Mouse (Mus musculus) adrenal gland, postnatal 36 days (tissue): Measurements from ENCODE around the gene Tmem131. TPM values are rescaled to one million over a fixed set of nuclear protein-coding genes. Genes with fewer than 3 reads are reported as not detected.

ENCODE experiments used
- DNase-seq, 2 experiments: peaks; one replicate each; pipeline ENCODE4 v3.0.0; 2021; ENCODE audit warnings: mixed read lengths in 1 of 2
- total RNA-seq, 2 experiments: library from RNA; stranded (reverse); gene quantifications; 2 replicates each; pipeline ENCODE4 v1.2.3; 2021

The Tmem131 gene
- total RNA-seq, 2 experiments from 2014 or later = 40.1 to 46.7 TPM

DNA sequence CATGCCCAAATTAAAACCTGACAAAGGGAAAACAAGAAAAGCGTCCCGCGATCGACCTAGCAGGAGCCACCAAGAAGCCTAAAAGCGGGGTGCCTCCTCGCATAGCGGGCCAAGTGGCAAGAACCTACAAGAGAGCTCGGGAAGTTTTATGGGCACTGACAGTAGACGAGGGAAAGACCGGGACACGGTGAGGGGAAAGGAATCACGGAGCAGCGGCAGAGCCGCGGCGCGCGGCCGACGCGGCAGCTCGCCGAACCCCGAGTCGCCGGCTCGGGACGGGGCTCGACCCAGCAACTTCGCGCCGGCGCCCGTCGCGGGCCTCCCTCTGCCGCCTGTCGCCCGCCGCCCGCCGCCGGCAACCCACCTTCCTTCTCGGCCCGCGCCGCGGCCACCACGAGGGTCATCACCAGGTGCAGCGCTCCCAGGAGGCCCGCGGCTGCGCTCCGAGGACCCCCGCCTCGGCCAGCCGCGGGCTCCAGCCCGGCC is 4.6 kb downstream of the Tmem131 start:
- DNase-seq = peak; percentile 46 to 67

DNA sequence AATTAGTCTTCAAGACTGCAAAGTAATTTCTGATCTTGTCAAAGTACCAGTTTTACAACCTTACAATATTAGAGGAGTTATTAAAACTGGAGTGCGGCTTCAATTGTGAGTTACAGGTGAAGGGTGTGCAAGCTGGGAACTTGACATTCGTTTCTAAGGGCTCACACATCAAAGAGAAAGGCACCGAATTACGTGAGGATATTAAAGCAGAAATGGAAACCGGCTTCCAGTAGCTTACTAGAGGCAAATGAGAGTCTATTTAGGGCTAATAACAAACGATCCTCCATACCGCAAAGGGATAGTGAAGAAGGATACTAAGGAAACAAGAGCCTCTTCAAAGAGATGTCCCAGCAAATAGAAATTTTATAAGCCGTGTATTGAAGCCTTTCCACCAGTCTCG is 5.1 kb downstream of the Tmem131 start:
- DNase-seq = no peak

DNA sequence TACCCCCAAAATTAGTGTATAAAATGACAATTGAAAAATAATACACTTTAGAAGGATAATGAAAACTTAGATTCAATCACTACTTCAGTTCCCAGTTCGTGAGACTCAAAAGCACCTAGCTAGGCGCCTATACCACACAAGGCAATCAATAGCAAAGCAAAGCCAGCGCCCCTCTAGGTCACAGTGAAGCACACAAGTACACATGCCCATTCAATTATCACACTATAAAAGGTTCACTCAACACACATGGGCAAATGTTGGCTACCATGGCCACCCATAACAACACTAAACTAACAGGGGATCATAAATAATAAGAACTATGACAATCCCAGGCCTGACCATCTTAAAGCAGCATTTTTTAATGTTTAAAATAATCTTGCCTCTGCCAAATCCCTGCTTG is 5.8 kb downstream of the Tmem131 start:
- DNase-seq = no peak

DNA sequence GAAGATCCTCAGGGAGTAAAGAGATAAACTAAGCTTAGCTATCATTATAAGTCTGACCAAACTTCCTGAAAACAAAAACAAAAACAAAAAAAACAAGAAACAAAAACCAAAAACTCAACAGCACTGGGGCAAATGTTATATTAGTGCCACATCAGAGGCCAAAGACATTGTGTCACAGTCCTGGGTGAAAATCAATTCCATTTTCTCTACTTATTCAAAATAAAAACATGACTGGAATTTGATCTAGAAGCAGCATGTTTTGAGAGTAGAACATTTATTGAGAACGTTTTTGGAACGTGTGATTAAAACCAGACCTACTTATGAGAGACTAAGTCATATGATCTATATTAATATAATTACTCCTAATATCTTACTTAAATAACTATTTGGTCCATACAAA is 6.5 kb downstream of the Tmem131 start:
- DNase-seq = no peak

DNA sequence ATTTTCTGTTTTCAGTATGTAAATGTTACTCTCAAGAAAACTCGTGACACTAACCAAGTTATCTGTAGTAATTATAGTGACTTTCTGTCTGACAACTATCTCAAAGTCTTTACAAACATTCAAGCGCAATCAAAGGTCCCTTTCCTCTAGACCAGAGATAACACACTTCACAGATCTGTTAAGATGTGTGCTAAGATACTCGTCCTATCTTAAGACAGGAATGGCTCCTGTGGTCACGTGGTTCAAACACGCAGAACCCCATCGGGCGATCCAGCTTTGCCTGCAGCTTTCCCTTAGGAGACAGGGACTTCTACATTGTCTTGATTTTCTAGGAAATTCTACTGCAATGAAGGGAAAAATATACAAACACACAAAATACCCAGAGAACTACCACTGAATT is 6.9 kb downstream of the Tmem131 start:
- no peak for DNase-seq

DNA sequence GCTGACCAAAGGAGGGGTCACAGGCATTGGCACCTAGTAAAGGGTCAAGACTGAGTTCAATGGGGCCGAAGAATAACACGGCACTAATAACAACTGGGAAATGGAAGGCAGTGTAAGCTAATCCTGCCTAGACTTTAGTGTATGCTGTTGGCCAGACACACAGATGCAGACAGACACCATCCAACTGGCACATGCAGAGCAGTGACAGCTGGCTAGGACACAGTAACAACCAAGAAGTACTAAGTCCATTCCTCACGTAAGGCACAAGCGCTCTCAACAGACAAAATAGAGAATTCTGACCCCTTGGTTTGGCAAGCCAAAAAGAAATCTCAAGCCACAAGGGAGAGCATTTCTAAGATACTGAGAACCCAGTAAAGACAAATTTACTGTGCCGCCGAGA is 8.7 kb downstream of the Tmem131 start:
- DNase-seq = no peak

DNA sequence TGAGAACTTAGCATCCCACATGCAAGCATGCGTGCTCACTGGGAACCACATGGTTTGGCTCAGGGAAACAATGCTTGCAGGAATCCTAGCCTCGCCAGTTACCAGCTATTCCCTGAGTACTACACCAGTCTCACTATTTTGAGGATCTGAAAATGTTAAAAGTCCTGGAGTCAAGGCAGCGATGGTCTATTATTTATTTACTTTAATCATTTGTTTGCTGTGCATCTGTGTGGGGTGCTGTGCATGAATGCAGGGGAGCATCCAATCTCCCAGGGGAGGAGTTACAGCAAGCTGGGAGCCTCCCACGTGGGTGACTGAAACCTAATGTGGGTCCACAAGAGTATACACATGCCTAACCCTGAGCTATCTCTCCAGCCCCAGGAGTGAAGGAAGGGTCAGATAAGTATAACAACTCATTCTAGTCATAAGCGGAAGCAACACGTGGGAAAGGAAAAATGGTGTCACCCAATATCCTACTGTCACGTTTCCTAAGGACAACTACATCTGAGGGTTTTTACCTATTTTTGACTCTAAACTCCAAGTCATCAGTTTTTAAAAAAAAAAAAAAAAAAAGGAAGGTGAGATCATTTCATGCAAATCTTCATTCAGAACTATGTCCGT is 9.4 kb downstream of the Tmem131 start:
- no peak for DNase-seq

DNA sequence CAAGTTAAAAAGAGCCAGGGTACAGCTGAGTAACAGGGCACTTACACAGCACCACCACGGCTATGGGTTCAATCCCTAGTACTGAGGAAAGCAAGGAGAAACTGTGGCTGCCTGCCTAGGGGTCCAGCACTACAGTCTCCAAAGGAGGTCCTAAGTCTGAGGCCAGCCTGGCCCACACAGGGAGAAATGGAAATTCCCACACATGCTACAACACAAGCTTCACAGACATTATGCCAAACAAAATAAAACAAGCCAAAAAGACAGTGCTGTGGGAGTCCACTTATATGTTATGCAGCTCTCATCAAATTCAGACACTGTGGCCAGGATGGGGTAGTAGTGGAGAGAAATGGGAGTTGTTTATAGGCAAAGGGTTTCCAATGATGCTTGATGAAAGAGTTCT is 11.2 kb downstream of the Tmem131 start:
- no peak for DNase-seq

DNA sequence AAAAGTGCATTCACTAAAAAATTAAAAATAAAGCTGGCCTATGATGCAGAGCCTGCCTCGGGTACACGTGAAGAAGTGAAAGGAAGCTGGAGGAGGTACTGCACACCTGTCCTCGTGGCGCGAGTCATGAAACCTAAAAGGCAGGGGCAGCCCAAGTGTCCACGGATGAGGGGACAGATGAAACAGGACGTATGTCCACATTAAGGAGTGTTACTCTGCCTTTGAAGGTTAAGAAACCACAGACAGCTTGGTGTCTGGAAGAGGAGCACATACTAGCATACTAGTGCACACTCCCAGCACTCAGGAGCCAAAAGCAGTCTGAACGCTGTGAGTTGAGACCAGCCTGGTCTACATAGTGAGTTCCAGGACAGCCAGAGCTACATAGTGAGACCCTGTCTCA is 12.6 kb downstream of the Tmem131 start:
- no peak for DNase-seq

DNA sequence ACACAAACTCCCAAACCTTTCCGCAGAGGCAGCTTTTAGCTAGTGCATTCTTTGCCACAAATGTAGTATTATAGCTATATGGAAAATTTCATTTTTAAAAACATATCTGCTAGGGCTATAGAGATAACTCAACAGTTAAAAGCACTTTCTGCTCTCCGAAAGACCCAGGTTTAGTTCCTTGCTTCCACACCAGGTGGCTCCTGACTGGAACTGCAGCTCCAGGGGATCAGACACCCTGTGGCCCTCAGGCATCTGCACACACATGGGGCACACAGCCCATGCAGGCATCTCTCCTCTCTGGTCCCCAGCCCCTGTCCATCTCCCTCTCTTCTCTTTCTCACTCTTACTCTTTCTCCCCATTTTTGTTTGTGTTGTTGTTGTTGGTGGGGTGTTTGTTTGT is 13.5 kb downstream of the Tmem131 start:
- DNase-seq = no peak

DNA sequence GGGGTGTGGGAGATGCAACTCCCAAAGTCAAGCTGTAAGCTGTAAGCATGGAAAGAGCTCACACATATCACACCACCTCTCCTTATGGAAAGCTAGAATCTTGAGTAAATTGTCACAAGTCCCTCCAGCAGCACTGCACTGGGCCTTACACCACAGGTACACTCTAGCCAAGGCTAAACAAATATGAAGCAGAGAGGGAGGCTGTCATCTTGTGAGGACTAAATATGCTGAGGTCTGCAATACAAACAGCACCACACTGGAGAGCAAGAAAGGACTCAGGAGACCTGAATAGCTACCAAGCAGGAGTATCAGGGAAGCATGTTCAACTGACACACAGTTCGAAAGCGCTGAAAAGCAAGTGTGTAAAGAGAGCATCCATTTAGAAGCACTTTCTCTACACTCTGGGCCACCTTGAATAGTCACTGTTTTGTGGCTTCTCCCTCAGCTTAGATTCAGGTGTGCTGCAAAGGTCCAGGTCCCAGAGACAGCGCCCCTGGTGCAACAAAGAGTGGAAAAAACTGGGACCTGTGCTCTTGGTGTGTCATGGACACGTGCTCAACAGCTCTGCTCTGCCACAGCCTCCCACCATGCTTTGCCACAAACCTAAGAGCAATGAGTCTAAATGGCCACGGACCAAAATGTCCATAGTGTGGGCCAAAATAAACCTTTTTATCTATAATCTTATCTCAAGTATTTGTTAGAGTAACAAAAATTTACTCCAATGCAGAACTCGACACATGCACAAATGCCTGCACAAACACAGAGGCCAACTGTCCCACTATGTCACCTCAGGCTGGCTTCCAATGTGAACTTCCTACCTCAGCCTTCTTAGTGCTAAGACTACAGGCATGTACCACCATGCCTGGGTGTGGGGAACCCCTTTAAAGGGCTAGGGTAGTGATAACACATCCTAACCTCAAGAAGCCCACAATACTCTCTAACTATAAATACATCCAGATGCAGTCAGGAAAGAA is 14.8 kb downstream of the Tmem131 start:
- no peak for DNase-seq

DNA sequence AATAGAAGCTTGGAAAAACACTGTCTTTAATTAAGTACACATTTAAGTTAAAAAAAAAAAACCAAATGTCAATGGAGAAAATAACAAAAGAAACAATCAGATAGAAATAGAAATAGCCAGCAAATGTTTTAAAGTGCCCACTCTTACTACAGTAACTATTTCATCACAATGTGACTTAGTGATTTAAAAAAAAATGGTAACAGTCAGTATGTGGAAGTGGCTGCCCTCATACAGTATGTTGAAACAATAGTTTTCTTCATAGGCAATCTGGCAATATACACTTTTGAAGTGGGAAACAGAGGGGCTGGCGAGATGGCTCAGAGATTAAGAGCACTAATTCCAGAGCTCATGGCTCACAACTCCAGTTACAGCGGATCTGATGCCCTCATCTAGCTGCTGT is 15.9 kb downstream of the Tmem131 start:
- DNase-seq = no peak

DNA sequence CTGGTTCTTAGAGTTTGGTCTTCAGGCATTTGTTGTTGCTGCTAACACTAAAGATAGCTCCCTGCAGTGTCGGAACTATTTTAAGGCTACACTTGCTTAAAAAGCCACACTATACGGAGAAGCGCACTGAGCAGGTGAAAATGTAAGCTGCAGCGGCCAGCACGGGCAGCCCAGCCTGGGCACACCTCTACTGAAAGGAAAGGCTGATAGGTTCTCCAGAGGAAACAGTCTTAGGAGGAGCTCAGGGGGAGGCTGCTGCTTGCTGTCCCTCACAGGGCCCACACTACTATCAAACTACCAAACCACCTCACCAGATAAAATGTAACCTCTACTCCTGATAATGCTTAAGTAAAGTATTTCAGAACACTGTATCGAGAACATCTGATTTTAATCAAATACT is 16.7 kb downstream of the Tmem131 start:
- DNase-seq = no peak

DNA sequence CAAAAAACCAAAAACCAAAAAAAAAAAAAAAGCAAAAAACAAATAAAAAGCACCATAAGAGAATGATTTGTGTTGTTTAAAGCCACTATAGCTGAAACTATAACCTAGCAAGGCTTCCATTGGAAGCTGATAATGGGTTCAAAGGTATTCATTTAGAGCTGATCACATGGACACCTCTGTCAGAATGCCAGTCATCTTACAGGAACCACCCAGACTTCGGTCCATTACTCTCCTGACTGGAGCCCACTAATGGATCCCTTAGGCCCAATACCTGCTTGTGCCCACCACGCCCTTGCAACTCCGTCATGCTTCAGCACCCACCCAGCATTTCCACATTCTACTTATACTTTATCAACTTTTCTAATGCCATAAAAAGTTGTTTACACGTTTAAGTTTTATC is 17.2 kb downstream of the Tmem131 start:
- no peak for DNase-seq

DNA sequence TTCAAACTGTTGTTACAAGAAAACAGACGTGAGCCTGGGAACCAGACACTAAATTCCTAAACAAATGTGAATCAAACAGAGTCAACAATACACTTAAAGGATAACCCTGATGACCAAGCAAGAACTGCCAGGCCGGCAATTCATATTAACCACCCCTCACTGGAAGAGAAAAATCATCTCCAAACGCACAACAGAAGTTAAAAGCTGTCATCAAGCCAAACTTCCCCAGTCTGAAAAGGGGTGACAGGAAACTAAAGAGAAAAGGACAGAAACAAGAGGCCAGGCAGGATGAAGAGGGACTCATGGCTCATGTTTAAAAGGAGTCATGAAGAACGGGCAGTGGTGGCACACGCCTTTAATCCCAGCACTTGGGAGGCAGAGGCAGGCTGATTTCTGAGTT is 17.7 kb downstream of the Tmem131 start:
- no peak for DNase-seq

DNA sequence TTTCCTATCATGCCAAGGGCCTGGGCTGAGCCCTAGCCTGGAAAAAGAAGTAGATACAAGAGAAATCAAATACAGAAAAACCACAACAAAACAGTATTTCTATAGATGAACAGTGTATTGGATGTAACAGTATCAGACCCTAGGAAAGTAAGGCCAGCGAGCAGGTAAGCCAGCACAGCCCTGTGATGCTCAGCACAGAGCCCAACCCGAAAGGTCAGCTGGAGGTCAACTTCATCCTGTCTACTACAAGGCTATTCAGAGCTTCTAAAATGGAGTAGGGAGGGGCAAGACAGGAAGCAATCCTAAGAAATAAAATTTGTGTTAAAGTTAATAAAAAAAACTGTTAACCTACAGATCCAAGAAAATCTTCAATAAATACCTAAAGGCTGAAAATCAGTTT is 18.6 kb downstream of the Tmem131 start:
- DNase-seq = no peak

DNA sequence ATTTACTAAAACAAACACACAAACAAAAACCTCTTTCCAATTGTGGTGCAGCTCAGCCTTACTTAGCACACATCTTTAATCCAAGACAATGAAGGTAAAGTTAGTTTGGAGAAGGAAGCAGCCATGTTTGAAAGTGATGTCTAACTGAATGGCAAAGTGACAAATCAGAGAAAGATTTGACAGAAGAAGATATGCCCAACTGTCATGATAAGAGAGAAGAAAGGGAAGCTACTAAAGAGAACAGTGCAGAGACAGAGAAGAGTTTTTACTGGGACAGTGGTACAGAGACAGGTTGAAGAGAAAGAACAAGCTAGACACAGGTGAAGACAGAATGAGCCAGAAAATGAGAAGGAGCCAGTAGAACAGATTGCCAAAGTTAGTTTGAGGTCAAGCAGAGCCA is 19.6 kb downstream of the Tmem131 start:
- DNase-seq = no peak

DNA sequence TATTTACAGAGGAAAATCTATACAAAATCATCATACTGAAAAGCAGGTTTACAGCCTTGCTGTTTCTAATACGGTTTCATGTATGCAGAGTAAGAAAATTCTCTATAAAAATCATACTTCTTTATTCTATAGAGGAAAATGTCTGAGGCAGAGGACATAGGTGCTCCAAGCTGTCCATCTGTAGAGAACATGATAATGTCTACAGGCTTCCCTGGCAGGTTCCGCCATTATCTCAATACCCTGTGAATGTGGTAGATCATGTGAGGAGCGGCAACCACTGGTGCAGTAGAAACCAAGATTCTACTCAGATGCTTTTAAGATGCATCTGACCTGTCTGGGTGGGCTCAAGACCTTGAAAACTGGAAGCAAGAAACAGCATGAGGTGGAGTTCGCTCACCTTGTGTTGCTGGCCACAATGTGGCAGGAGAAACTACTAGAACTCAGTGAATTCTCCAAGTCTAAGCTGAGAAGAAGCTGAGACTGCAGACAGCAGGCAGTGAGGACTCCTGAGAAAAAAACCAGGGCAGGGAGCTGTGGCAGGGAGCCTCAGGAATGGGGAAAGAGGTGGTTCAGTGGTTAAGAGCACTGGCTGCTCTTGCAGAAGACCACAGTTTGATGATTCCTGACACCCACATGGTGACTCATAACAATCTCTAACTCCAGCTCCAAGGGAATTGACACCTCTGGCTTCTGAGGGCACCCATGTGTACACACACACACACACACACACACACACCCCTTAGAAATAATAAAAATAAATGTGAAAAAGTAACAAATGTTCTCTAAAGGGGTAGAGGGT is 20.6 kb downstream of the Tmem131 start:
- DNase-seq = no peak

DNA sequence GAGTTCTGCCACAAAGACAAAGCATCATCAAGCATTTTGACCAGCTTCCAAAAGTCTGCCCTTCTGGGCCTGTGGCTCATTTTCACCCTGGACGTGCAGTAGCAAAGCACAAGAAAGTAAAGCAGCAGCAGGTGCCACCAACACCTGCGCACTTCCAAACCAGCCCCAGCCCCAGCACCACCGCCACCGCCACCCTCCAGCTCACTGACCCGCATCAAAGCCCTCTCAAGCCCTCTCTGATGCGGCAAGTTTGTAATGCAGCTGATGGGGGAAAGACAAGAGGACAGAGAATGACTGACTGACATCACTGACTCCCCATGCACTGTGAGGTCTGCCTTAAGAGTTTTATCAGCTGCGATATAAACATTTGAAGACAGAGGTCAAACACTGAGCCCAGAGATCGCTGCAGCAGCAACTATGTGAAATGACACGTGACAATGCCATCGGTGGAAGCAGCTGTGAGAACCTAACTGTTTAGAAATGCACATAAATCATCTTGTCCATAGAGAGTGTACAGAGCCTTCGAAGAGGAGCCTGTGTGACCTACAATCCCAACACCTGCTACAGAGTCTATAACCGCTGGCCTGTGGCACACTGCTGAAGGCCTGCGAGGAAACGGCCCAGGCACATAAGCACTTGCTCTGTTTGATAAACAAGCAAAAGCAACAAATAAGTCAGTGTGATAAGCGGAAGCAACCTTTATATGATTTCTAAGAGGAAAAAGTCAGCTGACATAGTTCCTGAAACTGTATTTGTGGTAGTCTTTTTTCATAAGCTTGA is 21.7 kb downstream of the Tmem131 start:
- DNase-seq = no peak

DNA sequence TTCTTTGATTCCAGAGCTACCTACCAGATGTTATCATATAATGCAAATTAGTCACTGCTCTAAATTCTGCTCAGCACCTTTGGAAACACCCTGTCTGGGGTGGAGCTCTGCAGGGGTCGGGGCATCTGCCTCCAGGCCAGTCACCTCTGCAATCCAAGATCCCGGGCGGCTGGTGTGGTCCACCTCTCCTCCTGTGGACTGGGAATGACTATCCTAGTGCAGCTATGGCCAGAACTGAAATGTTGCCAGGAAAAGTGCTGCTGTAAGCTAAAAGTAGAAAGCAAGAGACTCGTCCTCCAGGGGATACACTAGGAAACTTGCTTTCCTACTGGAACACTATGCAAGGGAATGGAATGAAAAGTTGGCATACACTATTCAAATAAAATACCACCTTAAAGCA is 22.7 kb downstream of the Tmem131 start:
- no peak for DNase-seq

DNA sequence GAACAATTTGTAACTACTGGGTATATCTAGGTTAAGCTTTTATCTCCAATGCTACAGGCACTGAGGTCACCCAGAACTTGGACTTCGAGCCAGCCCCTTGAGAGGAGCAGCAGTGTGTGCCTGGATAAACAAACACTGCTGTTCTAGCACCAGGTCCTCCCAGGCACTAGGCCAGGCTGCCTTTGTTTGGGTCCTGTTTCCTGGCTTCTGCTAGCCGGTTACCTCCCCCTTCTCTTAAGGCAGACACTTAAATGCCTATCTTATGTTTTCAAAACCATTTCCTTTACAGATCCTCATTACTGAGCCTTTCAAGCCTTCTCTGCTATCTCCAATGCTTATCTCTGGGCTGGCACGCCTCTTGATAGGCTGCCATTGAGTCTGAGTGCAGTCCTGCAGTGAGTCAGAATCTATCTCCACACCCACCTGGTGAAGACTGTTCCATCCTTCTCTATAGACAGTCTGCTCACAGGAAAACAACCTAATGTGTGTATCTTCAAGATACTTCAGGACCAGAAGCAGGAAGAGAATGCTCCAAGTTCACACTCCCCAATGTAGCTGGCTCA is 23.2 kb downstream of the Tmem131 start:
- DNase-seq = peak; percentile 30 to 59

DNA sequence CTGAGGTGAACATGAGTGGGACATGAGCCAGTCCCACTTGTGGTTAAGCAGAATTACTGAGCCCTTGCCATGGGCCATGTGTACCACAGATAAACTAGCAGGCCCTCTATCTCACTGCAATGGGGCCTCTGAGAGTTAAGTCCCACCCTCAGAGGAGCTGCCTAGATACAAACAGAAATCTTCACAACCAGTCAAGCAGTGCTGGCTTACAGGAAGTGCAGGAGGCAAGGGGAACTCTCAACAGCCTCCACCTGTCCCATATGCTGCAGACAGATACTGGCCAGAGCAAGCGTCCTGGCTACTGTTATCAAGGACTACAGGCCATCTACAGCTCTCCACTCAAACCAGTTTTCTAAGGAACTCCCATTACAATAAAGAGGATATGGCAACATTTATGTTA is 23.7 kb downstream of the Tmem131 start:
- DNase-seq = no peak
